ENCODE assay signal across 12 mouse cellular contexts in the genomic region with DNA sequence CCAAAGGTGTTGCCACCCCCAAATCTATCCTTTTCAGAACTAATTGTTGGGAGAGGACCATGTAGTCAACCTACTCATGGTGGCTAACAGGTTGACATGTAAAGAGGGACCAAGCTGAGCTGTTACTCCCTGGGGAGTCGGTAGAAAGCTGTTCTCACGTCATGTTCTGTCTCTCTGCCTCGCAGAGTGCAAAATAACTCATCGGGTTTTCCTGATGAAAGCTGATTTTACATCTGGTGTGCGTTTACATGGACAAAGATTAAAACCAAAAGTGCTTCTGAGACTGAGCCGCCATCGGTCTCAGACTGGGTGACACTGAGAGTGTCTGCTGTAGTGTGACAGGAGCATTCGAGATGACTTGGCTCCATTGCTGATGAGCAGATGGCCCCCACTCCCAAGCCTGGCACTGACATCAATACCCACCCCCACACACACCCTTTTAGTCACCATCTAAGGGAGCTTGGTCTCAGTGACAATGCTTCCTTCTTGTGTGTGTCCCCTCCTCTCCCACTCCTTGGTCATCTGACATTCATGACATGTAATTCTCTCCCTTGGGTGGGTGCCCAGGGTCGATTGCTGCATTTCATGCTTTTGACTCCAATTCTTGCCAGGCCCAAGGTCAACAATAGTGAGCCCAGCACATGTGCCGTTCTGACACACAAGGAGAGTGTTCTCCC. TPM values are rescaled to one million over a fixed set of nuclear protein-coding genes. Genes with fewer than 3 reads are reported as not detected.
DNase-seq lines count a peak whose midpoint lies in the region; ATAC-seq and TF ChIP-seq lines count a peak whose summit lies in the region.
"Had no signal": no experiment of that assay in that cellular context is flagged by ENCODE, and none has a peak within 500 bp of the region (broad histone marks: within the 10 kb centered on the region; RNA-seq: fewer than 3 reads in every experiment).

No protein-coding gene starts in this region.

- no peak for TF ChIP-seq RAD21 in CH12.LX (IDR thresholded peaks at IDR 0.05; ENCODE audit: low read depth, low read length)

- H3K4me2 ChIP-seq in CH12.LX (ENCODE audit: insufficient read depth, low read depth, poor library complexity, severe bottlenecking) = peak overlapping the region; percentile 56; the same call in 1 of the 2 replicates
- no peak overlapping the region for H3K4me2 ChIP-seq in liver, postnatal 0 days (ENCODE audit: low read depth, low read length)

- no peak for ATAC-seq in erythroid progenitor cell, adult 5-6 weeks (replicated peaks; ENCODE audit: low FRiP score, poor library complexity, severe bottlenecking)
- ATAC-seq in liver, postnatal 0 days = no peak

- 0 out of 2 replicates have a peak, but pooled peaks have one; percentile 33 for TF ChIP-seq EP300 in CH12.LX (IDR thresholded peaks at IDR 0.05; ENCODE audit: low read length)
- TF ChIP-seq EP300 in liver, postnatal 0 days (IDR thresholded peaks at IDR 0.05; ENCODE audit: low read depth) = no peak

- no peak for TF ChIP-seq POLR2A in CH12.LX (IDR thresholded peaks at IDR 0.05; ENCODE audit: low read depth, low read length)

- peaks cover 1% of the 10 kb centered on the region for H3K27me3 ChIP-seq in CH12.LX (replicated peaks)
- no peaks in the 10 kb centered on the region for H3K27me3 ChIP-seq in liver, postnatal 0 days (ENCODE audit: insufficient read depth, low read length)

- H3K79me2 ChIP-seq in CH12.LX (replicated peaks; ENCODE audit: control insufficient read depth, extremely low read depth, insufficient read depth, poor library complexity, severe bottlenecking) = no peaks in the 10 kb centered on the region

- dilution Hi-C loops in CH12.LX (cut with MboI; ENCODE audit: extremely low pct_ligation_motif_present, extremely low pct_unique_long_range_greater_than_20kb, low sequenced_read_pairs) = no loop called here

- 82% methylated on average over 10 of the region's 10 CpGs for WGBS in liver, postnatal 0 days (ENCODE audit: insufficient replicate concordance)

- TF ChIP-seq CTCF in CH12.LX (conservative IDR thresholded peaks at IDR 0.05 in 1 of 2, IDR thresholded peaks at IDR 0.05 in 1 of 2; ENCODE audit: low read depth in 2 of 2, low read length in 2 of 2) = no peak
- no peak for TF ChIP-seq CTCF in liver, postnatal 0 days (IDR thresholded peaks at IDR 0.05; ENCODE audit: low read depth)

- H3K36me3 ChIP-seq in CH12.LX (replicated peaks in 1 of 2; ENCODE audit: control insufficient read depth in 1 of 2, insufficient read depth in 1 of 2, low read length in 1 of 2) = no peaks in the 10 kb centered on the region
- H3K36me3 ChIP-seq in liver, postnatal 0 days (replicated peaks; ENCODE audit: insufficient read depth, low read length) = no peaks in the 10 kb centered on the region

- in situ Hi-C loops in CH12.LX (cut with MboI; ENCODE audit: low pct_ligation_motif_present, low pct_unique_long_range_greater_than_20kb, low sequenced_read_pairs) = loop anchor here (25.0 kb wide), 1 partner anchor 189 kb away; no protein-coding TSS in a partner anchor

- H3K9me3 ChIP-seq in CH12.LX (replicated peaks; ENCODE audit: low read length) = no peaks in the 10 kb centered on the region
- H3K9me3 ChIP-seq in liver, postnatal 0 days (ENCODE audit: low read length) = no peaks in the 10 kb centered on the region

- H3K27ac ChIP-seq in CH12.LX (ENCODE audit: insufficient read depth, low read depth) = peak overlapping the region; percentile 43; the same call in 1 of the 2 replicates
- H3K27ac ChIP-seq in liver, postnatal 0 days (ENCODE audit: low read depth) = no peak overlapping the region

- H3K9ac ChIP-seq in CH12.LX (ENCODE audit: insufficient read depth, low read depth) = no peak overlapping the region
- H3K9ac ChIP-seq in liver, postnatal 0 days (replicated peaks) = no peak overlapping the region

- peaks cover 13 to 24% of the 10 kb centered on the region in 2 experiments for H3K4me1 ChIP-seq in CH12.LX (ENCODE audit: control insufficient read depth in 1 of 2, insufficient read depth in 2 of 2)
- peaks cover 20% of the 10 kb centered on the region for H3K4me1 ChIP-seq in liver, postnatal 0 days (ENCODE audit: insufficient read depth)

- DNase-seq in CH12.LX (ENCODE audit: extremely low read depth) = peak; percentile 58
- DNase-seq in adrenal gland, adult 2 months = peak; percentile 89
- DNase-seq in cerebellum, postnatal 25 days = peak; percentile 68 to 69
- peak; percentile 81 for DNase-seq in layer of hippocampus, adult 9-10 months (ENCODE audit: low spot score)
- no peak for DNase-seq in spleen, postnatal 14 days (ENCODE audit: low spot score in 2 of 2)
- no peak for DNase-seq in thymus, adult 18-20 months
- DNase-seq in liver, postnatal 0 days = no peak

- H3K4me3 ChIP-seq in CH12.LX (replicated peaks in 1 of 3; ENCODE audit: low read depth in 2 of 3, low read length in 2 of 3, poor library complexity in 1 of 3) = no peak overlapping the region
- H3K4me3 ChIP-seq in liver, postnatal 0 days (ENCODE audit: low read depth, low read length) = no peak overlapping the region

TF ChIP-seq in CH12.LX, 34 proteins besides CTCF, POLR2A, EP300 and RAD21:
- TF ChIP-seq ETS1 (conservative IDR thresholded peaks at IDR 0.05; ENCODE audit: low read depth, low read length) = peak; percentile 58; the same call in 1 of the 2 replicates
- no peak for TF ChIP-seq CHD1 (IDR thresholded peaks at IDR 0.05; ENCODE audit: low read depth, low read length)
- 0 out of 2 replicates have a peak, but pooled peaks have one; percentile 7 for TF ChIP-seq JUN (IDR thresholded peaks at IDR 0.05; ENCODE audit: insufficient read depth, low read depth, low read length)
- peak; percentile 33; the same call in 1 of the 2 replicates for TF ChIP-seq SIN3A (IDR thresholded peaks at IDR 0.05; ENCODE audit: low read length)
- no peak for TF ChIP-seq MYC (IDR thresholded peaks at IDR 0.05; ENCODE audit: low read depth, low read length)
- TF ChIP-seq PAX5 (IDR thresholded peaks at IDR 0.05; ENCODE audit: low read length) = no peak
- no peak for TF ChIP-seq MXI1 (IDR thresholded peaks at IDR 0.05; ENCODE audit: low read depth, low read length)
- TF ChIP-seq NELFE (IDR thresholded peaks at IDR 0.05; ENCODE audit: low read depth, low read length) = no peak
- TF ChIP-seq BHLHE40 (IDR thresholded peaks at IDR 0.05; ENCODE audit: low read depth, low read length) = 0 out of 2 replicates have a peak, but pooled peaks have one; percentile 31
- TF ChIP-seq E2F4 (IDR thresholded peaks at IDR 0.05; ENCODE audit: insufficient replicate concordance, low read depth, low read length) = no peak
- no peak; the same call in 1 of the 2 replicates for TF ChIP-seq TCF12 (IDR thresholded peaks at IDR 0.05; ENCODE audit: low read depth, low read length)
- TF ChIP-seq CHD2 (IDR thresholded peaks at IDR 0.05; ENCODE audit: low read length) = no peak; the same call in 1 of the 2 replicates
- 0 out of 2 replicates have a peak, but pooled peaks have one; percentile 30 for TF ChIP-seq ELF1 (IDR thresholded peaks at IDR 0.05; ENCODE audit: low read depth, low read length)
- no peak for TF ChIP-seq UBTF (IDR thresholded peaks at IDR 0.05; ENCODE audit: low read depth, low read length)
- TF ChIP-seq SMC3 (IDR thresholded peaks at IDR 0.05; ENCODE audit: low read depth, low read length) = no peak
- TF ChIP-seq POLR2AphosphoS2 (IDR thresholded peaks at IDR 0.05; ENCODE audit: low read depth, low read length) = no peak
- no peak for TF ChIP-seq MAZ (IDR thresholded peaks at IDR 0.05; ENCODE audit: low read depth, low read length)
- TF ChIP-seq GABPA (IDR thresholded peaks at IDR 0.05; ENCODE audit: insufficient replicate concordance, low read depth, low read length) = no peak
- TF ChIP-seq IRF4 (IDR thresholded peaks at IDR 0.05; ENCODE audit: low read depth, low read length) = peak; percentile 37; the same call in 1 of the 2 replicates
- no peak for TF ChIP-seq RCOR1 (conservative IDR thresholded peaks at IDR 0.05; ENCODE audit: low read depth, low read length)
- no peak for TF ChIP-seq ZC3H11A (IDR thresholded peaks at IDR 0.05; ENCODE audit: low read depth, low read length)
- 0 out of 2 replicates have a peak, but pooled peaks have one; percentile 28 for TF ChIP-seq MEF2A (IDR thresholded peaks at IDR 0.05; ENCODE audit: borderline replicate concordance, low read depth, low read length)
TF ChIP-seq in CH12.LX: peak in this region for 7.

RNA-seq across cellular contexts. Expression of gene Klf13, which starts 12.4 kb away (rescaled TPM):
- total RNA-seq in CH12.LX (2012; rRNA removed) (5.7 and 9.7 TPM in 2 replicates), CH12.LX (2014; rRNA removed) (1.2 and 1.7 TPM in 2 replicates)
- 3.7 TPM in 2 replicates for polyA plus RNA-seq in CH12.LX (2012; ENCODE audit: insufficient read length, low read depth)
- 10 to 100 TPM; 67.0 to 77.8 TPM for total RNA-seq in adrenal gland, adult 2 months (2021)
- 69.2 and 87.7 TPM in 2 replicates for polyA plus RNA-seq in adrenal gland, adult 2 months (2012; rRNA removed)
- total RNA-seq in erythroid progenitor cell, adult 5-6 weeks (2015; ENCODE audit: low replicate concordance) = 41.8 and 46.9 TPM in 2 replicates
- 53.8 and 60.1 TPM in 2 replicates for total RNA-seq in erythroid progenitor cell, adult 5-6 weeks (2017; ENCODE audit: low replicate concordance)
- 25.5 and 25.7 TPM in 2 replicates for polyA plus RNA-seq in liver, postnatal 0 days (2015; fragmentation: Nextera tagmentation; extraction: Ambion mirVana)

RNA-seq across cellular contexts. Expression of gene E030018B13Rik, which starts 34.4 kb away (rescaled TPM):
- total RNA-seq in CH12.LX (2012; rRNA removed) = not detected in 2 replicates
- total RNA-seq in CH12.LX (2014; rRNA removed) = not detected in 2 replicates
- polyA plus RNA-seq in CH12.LX (2012; ENCODE audit: insufficient read length, low read depth) = not detected in 2 replicates
- not detected for total RNA-seq in adrenal gland, adult 2 months (2021)
- polyA plus RNA-seq in adrenal gland, adult 2 months (2012; rRNA removed) = not detected in 2 replicates
- not detected in 2 replicates for total RNA-seq in erythroid progenitor cell, adult 5-6 weeks (2015; ENCODE audit: low replicate concordance)
- not detected in 2 replicates for total RNA-seq in erythroid progenitor cell, adult 5-6 weeks (2017; ENCODE audit: low replicate concordance)
- polyA plus RNA-seq in liver, postnatal 0 days (2015; fragmentation: Nextera tagmentation; extraction: Ambion mirVana) = 0.14 TPM in 1 of 2 replicates, not detected in the other
- total RNA-seq: left cerebral cortex, postnatal 10 days; MEL had no signal
- polyA plus RNA-seq: lung, embryonic 16.5 days; testis, adult 2 months had no signal

Comparison
In these comparisons a context has a peak if more than half of its experiments do, and no peak if none do; other contexts are left out.
1. DNase-seq: peak in CH12.LX (single experiment), adrenal gland, adult 2 months (single experiment), cerebellum, postnatal 25 days (2 of 2) and layer of hippocampus, adult 9-10 months (single experiment); none in spleen, postnatal 14 days (0 of 2), thymus, adult 18-20 months (0 of 2) and liver, postnatal 0 days (single experiment).
2. RNA of gene Klf13, which starts 12.4 kb away (total RNA-seq): 67.0 to 77.8 TPM in adrenal gland, adult 2 months and 41.8 to 60.1 TPM in erythroid progenitor cell, adult 5-6 weeks; 1.2 to 9.7 TPM in CH12.LX; every median in the first group is over 4 times any median in the second.